Mouse (Mus musculus) heart, embryonic 15.5 days (tissue): ENCODE measurements around the gene Mab21l1. TPM values are rescaled to one million over a fixed set of nuclear protein-coding genes. Genes with fewer than 3 reads are reported as not detected.

Source experiments
- ATAC-seq: fragments of 200-750 bp; cut with Nextera tagmentation; replicated peaks from 2 replicates; pipeline ENCODE4 v1.8.0; 2017; ENCODE audit warnings: low read depth, moderate TSS enrichment; ENCODE audit not compliant: insufficient number of reproducible peaks, insufficient read depth, low FRiP score
- H3K27ac ChIP-seq: fragments of 300-500 bp; sonication (generic); 2 replicates; pipeline ENCODE4 v1.5.1; 2015; ENCODE audit warnings: mild to moderate bottlenecking, inconsistent platforms
- H3K27me3 ChIP-seq: fragments of 300-500 bp; sonication (generic); 2 replicates; pipeline ENCODE4 v1.6.1; 2015; ENCODE audit warnings: inconsistent platforms
- H3K36me3 ChIP-seq: fragments of 300-500 bp; sonication (generic); 2 replicates; pipeline ENCODE4 v1.6.1; 2015; ENCODE audit warnings: mild to moderate bottlenecking, inconsistent platforms
- H3K4me1 ChIP-seq: fragments of 300-500 bp; sonication (generic); replicated peaks from 2 replicates; pipeline ENCODE4 v1.6.1; 2015; ENCODE audit warnings: inconsistent platforms
- H3K4me2 ChIP-seq: fragments of 300-500 bp; sonication (generic); 2 replicates; pipeline ENCODE4 v1.6.1; 2015; ENCODE audit warnings: inconsistent platforms, mild to moderate bottlenecking, moderate library complexity
- H3K4me3 ChIP-seq: fragments of 300-500 bp; sonication (generic); 2 replicates; pipeline ENCODE4 v1.5.1; 2015; ENCODE audit warnings: mild to moderate bottlenecking, inconsistent platforms
- H3K9ac ChIP-seq: fragments of 300-500 bp; sonication (generic); 2 replicates; pipeline ENCODE4 v1.6.1; 2015; ENCODE audit warnings: mild to moderate bottlenecking, inconsistent platforms
- H3K9me3 ChIP-seq: fragments of 300-500 bp; sonication (generic); replicated peaks from 2 replicates; pipeline ENCODE4 v1.6.1; 2016; ENCODE audit warnings: inconsistent platforms
- WGBS: fragments of 180-500 bp; shearing (Covaris S2); methylation state at CpG from one replicate; pipeline ENCODE4 v1.1.7; 2015; ENCODE audit warnings: mixed read lengths; 5-methylcytosine and 5-hydroxymethylcytosine counted together
- polyA plus RNA-seq: library from polyadenylated mRNA; unstranded; fragments of >200 nt; fragmentation: Nextera tagmentation; extraction: Ambion mirVana; gene quantifications from 2 replicates; pipeline ENCODE4 v1.2.1, GENCODE M21; 2015

Gene Mab21l1
- polyA plus RNA-seq, 1 experiment from 2014 or later: 0.34 TPM

DNA sequence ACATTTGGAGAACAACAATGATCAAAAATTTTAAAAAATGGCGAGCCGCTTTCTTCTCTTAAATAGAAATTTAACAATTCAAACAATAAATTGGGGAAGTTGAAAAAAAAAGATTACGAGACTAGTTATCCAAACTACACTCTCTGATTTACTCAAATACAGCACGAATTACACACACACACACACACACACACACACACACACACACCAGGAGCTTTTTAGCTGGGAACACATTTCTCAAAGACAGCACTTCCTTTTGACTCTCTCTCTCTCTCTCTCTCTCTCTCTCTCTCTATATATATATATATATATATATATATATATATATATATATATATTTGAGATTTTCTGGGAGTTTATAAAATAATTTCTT is 5.9 kb downstream of the Mab21l1 start:
- peak overlapping the region; percentile 56 for H3K4me3 ChIP-seq
- no peak overlapping the region for H3K27ac ChIP-seq
- H3K4me2 ChIP-seq: peak overlapping the region; percentile 87
- peaks cover 15% of the 10 kb centered on the region for H3K4me1 ChIP-seq
- no peaks in the 10 kb centered on the region for H3K9me3 ChIP-seq
- H3K27me3 ChIP-seq: peaks cover 31% of the 10 kb centered on the region
- H3K9ac ChIP-seq: no peak overlapping the region
- no peak for ATAC-seq
- no peaks in the 10 kb centered on the region for H3K36me3 ChIP-seq
- WGBS: 30% methylated on average over 4 of the region's 4 CpGs

DNA sequence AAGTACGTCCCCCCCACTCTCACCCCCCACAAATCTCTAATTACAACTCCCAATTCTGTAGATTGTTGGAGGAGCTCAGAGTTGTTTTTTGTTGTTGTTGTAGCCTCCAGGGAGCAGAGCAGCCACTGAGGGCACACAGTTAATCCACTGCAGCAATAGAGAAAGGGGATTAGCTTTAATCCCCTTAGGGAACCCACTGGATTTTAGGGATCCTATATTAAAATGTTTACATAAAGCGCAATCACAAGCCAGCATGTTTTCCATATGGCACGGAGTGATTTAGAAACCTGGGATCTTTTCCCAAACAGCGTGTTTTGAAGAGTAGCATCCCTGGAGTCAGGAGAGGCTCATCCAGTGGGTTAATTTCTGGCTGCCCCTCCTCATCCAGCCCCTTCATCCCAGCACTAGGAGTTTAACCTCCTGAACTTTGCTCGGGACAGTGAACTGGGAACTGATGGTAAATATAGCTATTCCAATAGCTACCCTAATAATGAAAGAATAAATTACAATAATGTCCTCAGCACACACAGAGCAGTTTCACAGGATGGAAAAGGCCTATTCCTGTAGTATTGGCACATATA is 6.4 kb downstream of the Mab21l1 start:
- Histone ChIP-seq H3K4me1 (peaks cover 15% of the 10 kb centered on the region), H3K27me3 (peaks cover 26% of the 10 kb centered on the region), H3K9me3 (no peaks in the 10 kb centered on the region), H3K36me3 (no peaks in the 10 kb centered on the region), H3K9ac (no peak overlapping the region), H3K4me2 (no peak overlapping the region), H3K4me3 (no peak overlapping the region), H3K27ac (no peak overlapping the region)
- ATAC-seq: no peak
- 64% methylated on average over 5 of the region's 5 CpGs for WGBS

- H3K4me2 ChIP-seq: no peak overlapping the region
- no peak overlapping the region for H3K27ac ChIP-seq
- peaks cover 18% of the 10 kb centered on the region for H3K4me1 ChIP-seq
- H3K9me3 ChIP-seq: no peaks in the 10 kb centered on the region
- H3K9ac ChIP-seq: no peak overlapping the region
- WGBS: 75% methylated on average over 2 of the region's 2 CpGs
- H3K27me3 ChIP-seq: peaks cover 19% of the 10 kb centered on the region
- H3K4me3 ChIP-seq: no peak overlapping the region
- ATAC-seq: no peak
- no peaks in the 10 kb centered on the region for H3K36me3 ChIP-seq
Observed at GRCm38 (mm10) chr3:55789856-55790255, 7.5 kb downstream of the Mab21l1 start.

- 83% methylated on average over 4 of the region's 4 CpGs for WGBS
- no peaks in the 10 kb centered on the region for H3K36me3 ChIP-seq
- peaks cover 18% of the 10 kb centered on the region for H3K27me3 ChIP-seq
- H3K9ac ChIP-seq: no peak overlapping the region
- ATAC-seq: no peak
- H3K4me3 ChIP-seq: no peak overlapping the region
- H3K4me2 ChIP-seq: no peak overlapping the region
- peaks cover 18% of the 10 kb centered on the region for H3K4me1 ChIP-seq
- no peak overlapping the region for H3K27ac ChIP-seq
- no peaks in the 10 kb centered on the region for H3K9me3 ChIP-seq
Observed at GRCm38 (mm10) chr3:55790609-55791008, 8.3 kb downstream of the Mab21l1 start.

- H3K9ac ChIP-seq: no peak overlapping the region
- H3K4me1 ChIP-seq: peaks cover 18% of the 10 kb centered on the region
- no peak for ATAC-seq
- H3K27ac ChIP-seq: no peak overlapping the region
- no peaks in the 10 kb centered on the region for H3K36me3 ChIP-seq
- no peak overlapping the region for H3K4me3 ChIP-seq
- WGBS: 57% methylated on average over 5 of the region's 5 CpGs
- no peak overlapping the region for H3K4me2 ChIP-seq
- no peaks in the 10 kb centered on the region for H3K9me3 ChIP-seq
- H3K27me3 ChIP-seq: peaks cover 5% of the 10 kb centered on the region; the same call in 1 of the 2 replicates
Observed at GRCm38 (mm10) chr3:55792251-55792650, 9.9 kb downstream of the Mab21l1 start.

GRCm38 (mm10) chr3:55793842-55794575 is 11.7 kb downstream of the Mab21l1 start:
- Histone ChIP-seq H3K4me1 (peaks cover 15% of the 10 kb centered on the region), H3K27me3 (peaks cover 5% of the 10 kb centered on the region; the same call in 1 of the 2 replicates), H3K36me3 (no peaks in the 10 kb centered on the region), H3K27ac (peak overlapping the region; percentile 79), H3K4me2 (peak overlapping the region; percentile 16), H3K9ac (no peak overlapping the region; the same call in 1 of the 2 replicates), H3K9me3 (no peaks in the 10 kb centered on the region), H3K4me3 (no peak overlapping the region)
- ATAC-seq: peak; percentile 89
- WGBS: 27% methylated on average over 7 of the region's 7 CpGs

DNA sequence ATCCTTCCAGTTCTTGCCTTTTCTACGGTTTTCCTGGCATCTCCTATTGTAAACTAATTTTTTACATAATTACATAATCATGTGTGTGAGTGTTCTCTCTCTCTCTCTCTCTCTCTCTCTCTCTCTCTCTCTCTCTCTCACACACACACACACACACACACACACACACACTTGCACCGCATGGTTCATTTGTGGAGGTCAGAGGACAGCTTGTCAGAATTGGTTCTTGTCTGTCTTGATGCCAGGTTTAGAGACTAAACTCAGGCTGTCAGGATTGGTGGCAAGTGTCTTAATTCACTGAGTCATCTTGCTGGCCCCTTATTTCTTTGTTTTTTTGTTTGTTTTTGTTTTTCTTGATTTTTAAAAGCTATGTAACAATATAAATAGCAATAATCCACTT is 12.5 kb downstream of the Mab21l1 start:
- Histone ChIP-seq H3K9me3 (no peaks in the 10 kb centered on the region), H3K27me3 (no peaks in the 10 kb centered on the region), H3K27ac (0 out of 2 replicates have a peak overlapping the region, but pooled peaks have one; percentile 79), H3K36me3 (no peaks in the 10 kb centered on the region), H3K4me1 (peaks cover 15% of the 10 kb centered on the region), H3K4me3 (no peak overlapping the region), H3K4me2 (no peak overlapping the region), H3K9ac (no peak overlapping the region)
- ATAC-seq: no peak
- 66% methylated on average over 2 of the region's 2 CpGs for WGBS

DNA sequence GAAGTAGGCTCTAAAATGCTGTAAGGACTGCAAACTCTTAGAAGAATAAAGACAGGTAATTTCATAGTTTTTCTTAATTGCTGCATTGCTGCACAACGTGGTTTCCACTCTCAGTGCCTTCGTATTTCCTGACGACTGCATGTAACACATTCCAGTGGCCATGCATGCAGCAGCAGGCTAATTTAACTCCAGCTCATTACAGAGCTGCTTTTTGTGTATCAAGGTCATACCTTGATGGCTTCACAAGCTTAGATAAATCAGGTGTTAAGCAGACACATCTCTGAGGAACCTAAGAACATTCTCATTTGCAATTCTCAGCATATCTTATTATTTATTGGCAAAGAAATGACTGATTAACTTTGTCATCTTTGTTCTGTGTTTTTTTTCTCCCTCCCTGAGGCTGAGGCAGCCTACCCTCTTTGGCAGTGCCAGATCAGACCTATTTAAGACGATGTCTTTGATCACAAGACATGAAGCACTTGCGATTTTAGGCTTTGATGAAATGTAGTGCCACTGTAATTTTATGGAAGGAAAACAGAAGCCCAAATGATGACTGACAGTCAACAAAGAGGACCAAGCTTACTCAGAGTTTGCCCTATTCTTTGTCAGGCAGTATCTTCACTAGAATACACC is 32.8 kb downstream of the Mab21l1 start:
- Histone ChIP-seq H3K4me1 (peaks cover 7% of the 10 kb centered on the region), H3K4me3 (no peak overlapping the region), H3K9ac (no peak overlapping the region), H3K36me3 (no peaks in the 10 kb centered on the region), H3K4me2 (no peak overlapping the region), H3K27ac (no peak overlapping the region), H3K27me3 (no peaks in the 10 kb centered on the region), H3K9me3 (no peaks in the 10 kb centered on the region)
- no peak for ATAC-seq
- WGBS: 57% methylated on average over 5 of the region's 5 CpGs

- WGBS: 69% methylated on average over 5 of the region's 5 CpGs
- H3K9me3 ChIP-seq: no peaks in the 10 kb centered on the region
- H3K9ac ChIP-seq: no peak overlapping the region
- ATAC-seq: no peak
- H3K36me3 ChIP-seq: no peaks in the 10 kb centered on the region
- H3K4me1 ChIP-seq: peaks cover 7% of the 10 kb centered on the region
- no peak overlapping the region for H3K4me2 ChIP-seq
- no peaks in the 10 kb centered on the region for H3K27me3 ChIP-seq
- no peak overlapping the region for H3K27ac ChIP-seq
- H3K4me3 ChIP-seq: no peak overlapping the region
Observed at GRCm38 (mm10) chr3:55816096-55816495, 33.8 kb downstream of the Mab21l1 start.

- Histone ChIP-seq H3K27me3 (no peaks in the 10 kb centered on the region), H3K27ac (peak overlapping the region; percentile 46), H3K9me3 (no peaks in the 10 kb centered on the region), H3K4me1 (peaks cover 7% of the 10 kb centered on the region), H3K36me3 (no peaks in the 10 kb centered on the region), H3K4me3 (no peak overlapping the region), H3K4me2 (no peak overlapping the region), H3K9ac (no peak overlapping the region)
- no peak for ATAC-seq
- 44% methylated on average over 6 of the region's 6 CpGs for WGBS
Observed at GRCm38 (mm10) chr3:55816638-55817375, 34.5 kb downstream of the Mab21l1 start.

DNA sequence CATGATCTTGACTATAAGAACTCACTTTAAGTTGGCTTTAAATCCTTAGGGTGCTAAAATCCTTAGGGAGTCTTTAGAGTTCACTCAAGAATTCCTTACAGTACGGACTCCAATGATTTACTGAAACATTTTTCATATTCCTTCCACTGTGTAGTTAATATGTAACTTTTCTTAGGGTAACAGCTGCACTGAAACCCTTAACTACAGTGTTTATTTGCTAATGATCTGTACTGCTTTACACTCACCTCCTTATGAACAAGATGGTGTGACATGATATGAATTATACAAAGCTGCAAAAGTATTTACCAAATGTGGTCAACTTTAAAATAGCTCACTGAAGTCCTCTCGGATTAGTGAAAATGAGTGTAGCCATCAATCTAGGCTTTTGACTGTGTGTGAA is 35.8 kb downstream of the Mab21l1 start:
- Histone ChIP-seq H3K4me1 (peaks cover 7% of the 10 kb centered on the region), H3K27ac (no peak overlapping the region), H3K4me3 (no peak overlapping the region), H3K36me3 (no peaks in the 10 kb centered on the region), H3K27me3 (no peaks in the 10 kb centered on the region), H3K4me2 (no peak overlapping the region), H3K9ac (no peak overlapping the region), H3K9me3 (no peaks in the 10 kb centered on the region)
- 89% methylated on average over 2 of the region's 2 CpGs for WGBS
- no peak for ATAC-seq
